8 mouse cellular contexts compared by ENCODE assay signal in genomic region chr8:105565952-105566702, GRCm38 (mm10). TPM values are rescaled to one million over a fixed set of nuclear protein-coding genes. Genes with fewer than 3 reads are reported as not detected.
DNase-seq lines count a peak whose midpoint lies in the region; ATAC-seq and TF ChIP-seq lines count a peak whose summit lies in the region.

Atp6v0d1 (minus strand) TSS chr8:105566047.

- peak within 1 kb of the TSS; percentile 94 for H3K4me3 ChIP-seq in G1E (ENCODE audit: low read depth, low read length)
- H3K4me3 ChIP-seq in forebrain, embryonic 16.5 days (replicated peaks; ENCODE audit: low read length) = peak within 1 kb of the TSS; percentile 71
- peak within 1 kb of the TSS; percentile 72 for H3K4me3 ChIP-seq in layer of hippocampus, adult 2 months
- H3K4me3 ChIP-seq in lung, embryonic 14.5 days (ENCODE audit: low read depth, low read length) = peak within 1 kb of the TSS; percentile 74
- H3K4me3 ChIP-seq in olfactory bulb, adult 2 months (ENCODE audit: insufficient read depth, low read depth, low read length) = peak within 1 kb of the TSS; percentile 95
- H3K4me3 ChIP-seq in thymus, adult 2 months (ENCODE audit: control insufficient read depth, insufficient read depth, low read length) = peak within 1 kb of the TSS; percentile 60

- peak within 1 kb of the TSS; percentile 77 for H3K4me2 ChIP-seq in forebrain, embryonic 16.5 days (ENCODE audit: low read length)
- H3K4me2 ChIP-seq in lung, embryonic 14.5 days = peak within 1 kb of the TSS; percentile 80

- no peaks in the 10 kb centered on the region for H3K9me3 ChIP-seq in G1E (replicated peaks)
- no peaks in the 10 kb centered on the region for H3K9me3 ChIP-seq in forebrain, embryonic 16.5 days (ENCODE audit: control insufficient read depth, low read length)
- no peaks in the 10 kb centered on the region for H3K9me3 ChIP-seq in lung, embryonic 14.5 days (ENCODE audit: low read depth, low read length)

- H3K27ac ChIP-seq in forebrain, embryonic 16.5 days (ENCODE audit: low read length) = peak within 1 kb of the TSS; percentile 79
- peak within 1 kb of the TSS; percentile 95 for H3K27ac ChIP-seq in layer of hippocampus, adult 2 months
- peak within 1 kb of the TSS; percentile 72 for H3K27ac ChIP-seq in lung, embryonic 14.5 days (ENCODE audit: low read depth)
- H3K27ac ChIP-seq in olfactory bulb, adult 2 months (ENCODE audit: insufficient read depth, low read depth, low read length) = peak within 1 kb of the TSS; percentile 76
- H3K27ac ChIP-seq in thymus, adult 2 months (ENCODE audit: control insufficient read depth, insufficient read depth, low read length) = peak within 1 kb of the TSS; percentile 15; the same call in 1 of the 2 replicates

- H3K4me1 ChIP-seq in G1E (ENCODE audit: insufficient read depth, low read depth, low read length) = peaks cover 45% of the 10 kb centered on the region
- H3K4me1 ChIP-seq in forebrain, embryonic 16.5 days (replicated peaks; ENCODE audit: control insufficient read depth, insufficient read depth, low read length) = peaks cover 25% of the 10 kb centered on the region
- H3K4me1 ChIP-seq in lung, embryonic 14.5 days (ENCODE audit: insufficient read depth) = peaks cover 10% of the 10 kb centered on the region
- peaks cover 15% of the 10 kb centered on the region for H3K4me1 ChIP-seq in olfactory bulb, adult 2 months (ENCODE audit: control insufficient read depth, insufficient read depth, low read length)
- H3K4me1 ChIP-seq in thymus, adult 2 months (replicated peaks; ENCODE audit: control insufficient read depth, insufficient read depth, low read length) = peaks cover 14% of the 10 kb centered on the region

- no peak for TF ChIP-seq POLR2A in olfactory bulb, adult 2 months (IDR thresholded peaks at IDR 0.05; ENCODE audit: insufficient read depth, low read depth, low read length)
- TF ChIP-seq POLR2A in thymus, adult 2 months (IDR thresholded peaks at IDR 0.05; ENCODE audit: control insufficient read depth, extremely low read depth, insufficient read depth, low read length, poor library complexity) = peak; percentile 51; the same call in 1 of the 2 replicates

- peak within 1 kb of the TSS; percentile 90 for H3K9ac ChIP-seq in forebrain, embryonic 16.5 days (replicated peaks; ENCODE audit: low read depth, low read length)
- peak within 1 kb of the TSS; percentile 73 for H3K9ac ChIP-seq in lung, embryonic 14.5 days

- peak; percentile 26; the same call in 1 of the 2 replicates for TF ChIP-seq CTCF in G1E (IDR thresholded peaks at IDR 0.05; ENCODE audit: low read depth, low read length)
- peak; percentile 96 for TF ChIP-seq CTCF in layer of hippocampus, adult 2 months (conservative IDR thresholded peaks at IDR 0.05)
- peak; percentile 91 for TF ChIP-seq CTCF in lung, embryonic 14.5 days (IDR thresholded peaks at IDR 0.05; ENCODE audit: low read depth)
- TF ChIP-seq CTCF in olfactory bulb, adult 2 months (IDR thresholded peaks at IDR 0.05; ENCODE audit: insufficient read depth, low read depth, low read length) = peak; percentile 90
- TF ChIP-seq CTCF in thymus, adult 2 months (IDR thresholded peaks at IDR 0.05; ENCODE audit: borderline replicate concordance, control insufficient read depth, extremely low read depth, insufficient read depth, low read length, poor library complexity) = peak; percentile 86

- H3K27me3 ChIP-seq in G1E (ENCODE audit: insufficient read depth, low read length) = no peaks in the 10 kb centered on the region
- H3K27me3 ChIP-seq in forebrain, embryonic 16.5 days (replicated peaks; ENCODE audit: control insufficient read depth, insufficient read depth, low read length) = no peaks in the 10 kb centered on the region
- no peaks in the 10 kb centered on the region for H3K27me3 ChIP-seq in lung, embryonic 14.5 days (ENCODE audit: insufficient read depth, low read length)
- H3K27me3 ChIP-seq in thymus, adult 2 months (ENCODE audit: control insufficient read depth, insufficient read depth, low read length) = no peaks in the 10 kb centered on the region

- peak; percentile 86 for ATAC-seq in G1E (ENCODE audit: extremely low read depth, insufficient number of reproducible peaks, low FRiP score, poor library complexity, severe bottlenecking)
- peak; percentile 98 for ATAC-seq in forebrain, embryonic 16.5 days
- peak; percentile 99 for ATAC-seq in lung, embryonic 14.5 days (ENCODE audit: insufficient read depth)

- intact Hi-C loops in heart, postnatal 36 days (cut with DNase I) = loop anchor here (1.0 to 5.0 kb wide), 4 partner anchors 30 to 121 kb away; partner anchors contain the start of genes Carmil2 and Ctcf

- 4% methylated on average over 52 of the region's 53 CpGs for WGBS in forebrain, embryonic 16.5 days
- 3% methylated on average over 53 of the region's 53 CpGs for WGBS in lung, embryonic 14.5 days
- WGBS in olfactory bulb, adult 2 months = 3% methylated on average over 53 of the region's 53 CpGs
- 2% methylated on average over 52 of the region's 53 CpGs for WGBS in thymus, adult 2 months

- peaks cover 28% of the 10 kb centered on the region for H3K36me3 ChIP-seq in G1E (replicated peaks)
- no peaks in the 10 kb centered on the region for H3K36me3 ChIP-seq in forebrain, embryonic 16.5 days (ENCODE audit: control insufficient read depth, insufficient read depth)
- 0 out of 2 replicates have a peak, but pooled peaks cover 2% of the 10 kb centered on the region for H3K36me3 ChIP-seq in lung, embryonic 14.5 days (ENCODE audit: insufficient read depth)
- no peaks in the 10 kb centered on the region for H3K36me3 ChIP-seq in thymus, adult 2 months (ENCODE audit: control insufficient read depth, insufficient read depth, low read length)

- DNase-seq in G1E (ENCODE audit: low spot score) = peak; percentile 96
- DNase-seq in cerebellum, adult 18-20 months = peak; percentile 99 to 100
- DNase-seq in heart, postnatal 36 days = peak; percentile 97 to 98
- peak; percentile 99 for DNase-seq in layer of hippocampus, adult 2 months (ENCODE audit: low spot score in 2 of 2)
- DNase-seq in lung, embryonic 14.5 days = peak; percentile 100
- peak; percentile 99 for DNase-seq in thymus, adult 2 months

RNA-seq across cellular contexts. Expression of gene Atp6v0d1, which starts in this region (rescaled TPM):
- total RNA-seq in G1E (2014; fragmentation: Nextera tagmentation) (151 and 178 TPM in 2 replicates), G1E (2017) (110 and 118 TPM in 2 replicates)
- 30.0 and 37.0 TPM in 2 replicates for polyA plus RNA-seq in G1E (2012)
- polyA plus RNA-seq in forebrain, embryonic 16.5 days (2015; fragmentation: Nextera tagmentation; extraction: Ambion mirVana) = 193 and 203 TPM in 2 replicates
- total RNA-seq in heart, postnatal 36 days (2021) = 10 to 100 TPM; 51.7 to 53.4 TPM
- 100 to 1,000 TPM; 278 to 305 TPM for total RNA-seq in layer of hippocampus, adult 2 months (2021)
- 74.6 and 81.0 TPM in 2 replicates for polyA plus RNA-seq in lung, embryonic 14.5 days (2014; fragmentation: Nextera tagmentation; extraction: Ambion mirVana)
- not detected in 2 replicates for polyA plus RNA-seq in olfactory bulb, adult 2 months (2012; ENCODE audit: insufficient read depth, insufficient read length, low replicate concordance, missing spikeins)
- 112 and 119 TPM in 2 replicates for polyA plus RNA-seq in thymus, adult 2 months (2012; rRNA removed)

Comparison
In these comparisons a context has a peak if more than half of its experiments do, and no peak if none do; other contexts are left out.
1. Peak in every context shown above with its lines: DNase-seq, ATAC-seq, H3K4me3 ChIP-seq and H3K27ac ChIP-seq.
2. RNA of gene Atp6v0d1 (polyA plus RNA-seq): 193 to 203 TPM in forebrain, embryonic 16.5 days, 112 to 119 TPM in thymus, adult 2 months, 74.6 to 81.0 TPM in lung, embryonic 14.5 days and 30.0 to 37.0 TPM in G1E; not detected in olfactory bulb, adult 2 months; every median in the first group is over 10 times any median in the second.
3. CTCF ChIP-seq: peak in every context shown above with its lines; median percentile 96 in layer of hippocampus, adult 2 months; 91 in lung, embryonic 14.5 days; 90 in olfactory bulb, adult 2 months; 86 in thymus, adult 2 months; 26 in G1E.
4. H3K27ac ChIP-seq: peak in every context shown above with its lines; median percentile 95 in layer of hippocampus, adult 2 months; 79 in forebrain, embryonic 16.5 days; 76 in olfactory bulb, adult 2 months; 72 in lung, embryonic 14.5 days; 15 in thymus, adult 2 months.